Mouse (Mus musculus): ENCODE results near the gene Psma6. TPM values are rescaled to one million over a fixed set of nuclear protein-coding genes. Genes with fewer than 3 reads are reported as not detected.

Gene Psma6
- polyA plus RNA-seq, 1 experiment = 538 TPM

GRCm38 (mm10) chr12:55360929-55361328 is 23.1 kb upstream of the Psma6 start:
- no peaks in the 10 kb centered on the region for H3K36me3 ChIP-seq (ENCODE audit: control insufficient read depth, insufficient read depth, low read length)
- H3K27me3 ChIP-seq (ENCODE audit: control insufficient read depth, insufficient read depth, low read length) = no peaks in the 10 kb centered on the region
- no peaks in the 10 kb centered on the region; the same call in 1 of the 2 replicates for H3K4me1 ChIP-seq (ENCODE audit: control insufficient read depth, insufficient read depth, low read length)
- TF ChIP-seq POLR2A (IDR thresholded peaks at IDR 0.05; ENCODE audit: control insufficient read depth, low read depth, low read length) (no peak), CTCF (IDR thresholded peaks at IDR 0.05; ENCODE audit: control insufficient read depth, insufficient read depth, insufficient replicate concordance, low read depth, low read length) (no peak)
- no peak overlapping the region for H3K4me3 ChIP-seq (ENCODE audit: control insufficient read depth, low read depth, low read length)
- no peak overlapping the region for H3K27ac ChIP-seq (ENCODE audit: control insufficient read depth, insufficient read depth, low read depth, low read length)

GRCm38 (mm10) chr12:55365083-55365482 is 18.9 kb upstream of the Psma6 start:
- Histone ChIP-seq H3K4me3 (ENCODE audit: control insufficient read depth, low read depth, low read length) (no peak overlapping the region), H3K36me3 (ENCODE audit: control insufficient read depth, insufficient read depth, low read length) (no peaks in the 10 kb centered on the region), H3K27me3 (ENCODE audit: control insufficient read depth, insufficient read depth, low read length) (no peaks in the 10 kb centered on the region), H3K27ac (ENCODE audit: control insufficient read depth, insufficient read depth, low read depth, low read length) (no peak overlapping the region), H3K4me1 (ENCODE audit: control insufficient read depth, insufficient read depth, low read length) (no peaks in the 10 kb centered on the region; the same call in 1 of the 2 replicates)
- no peak for TF ChIP-seq POLR2A (IDR thresholded peaks at IDR 0.05; ENCODE audit: control insufficient read depth, low read depth, low read length)
- TF ChIP-seq CTCF (IDR thresholded peaks at IDR 0.05; ENCODE audit: control insufficient read depth, insufficient read depth, insufficient replicate concordance, low read depth, low read length) = no peak

DNA sequence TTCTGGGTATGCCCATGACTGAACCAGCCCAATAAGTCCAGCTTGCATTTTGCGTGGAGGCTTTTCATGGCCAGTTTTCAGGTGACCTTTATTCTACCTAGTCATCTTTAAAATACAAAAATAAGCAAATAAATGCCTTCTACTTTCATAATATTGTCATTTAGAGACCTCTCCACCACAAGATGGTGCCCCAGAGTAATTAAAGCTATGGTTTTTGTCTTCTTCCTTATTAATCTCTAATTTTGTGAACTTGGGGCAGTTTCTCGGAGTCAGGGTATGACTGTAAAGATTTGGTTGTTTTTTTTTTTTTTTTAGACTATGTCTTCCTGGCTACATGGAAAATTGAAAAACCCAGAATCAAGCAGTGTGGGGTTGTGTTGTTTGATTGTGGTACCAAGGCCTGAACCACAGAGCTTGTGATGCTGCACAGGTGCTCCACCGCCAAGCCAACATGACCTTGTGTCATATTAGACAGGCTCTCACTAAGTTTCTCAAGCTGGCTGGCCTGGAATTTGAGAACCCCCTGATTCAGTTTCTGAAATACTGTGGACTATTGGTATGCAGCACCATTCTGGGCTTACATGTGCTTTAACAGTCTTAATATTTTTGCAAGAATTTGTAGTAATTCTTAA is 11.5 kb upstream of the Psma6 start:
- no peaks in the 10 kb centered on the region for H3K4me1 ChIP-seq (ENCODE audit: control insufficient read depth, insufficient read depth, low read length)
- TF ChIP-seq CTCF (IDR thresholded peaks at IDR 0.05; ENCODE audit: control insufficient read depth, insufficient read depth, insufficient replicate concordance, low read depth, low read length) (no peak), POLR2A (IDR thresholded peaks at IDR 0.05; ENCODE audit: control insufficient read depth, low read depth, low read length) (no peak)
- no peak overlapping the region for H3K4me3 ChIP-seq (ENCODE audit: control insufficient read depth, low read depth, low read length)
- H3K36me3 ChIP-seq (ENCODE audit: control insufficient read depth, insufficient read depth, low read length) = no peaks in the 10 kb centered on the region
- no peak overlapping the region for H3K27ac ChIP-seq (ENCODE audit: control insufficient read depth, insufficient read depth, low read depth, low read length)
- H3K27me3 ChIP-seq (ENCODE audit: control insufficient read depth, insufficient read depth, low read length) = no peaks in the 10 kb centered on the region

- TF ChIP-seq POLR2A (IDR thresholded peaks at IDR 0.05; ENCODE audit: control insufficient read depth, low read depth, low read length) = no peak
- TF ChIP-seq CTCF (IDR thresholded peaks at IDR 0.05; ENCODE audit: control insufficient read depth, insufficient read depth, insufficient replicate concordance, low read depth, low read length) = no peak
- no peak overlapping the region for H3K4me3 ChIP-seq (ENCODE audit: control insufficient read depth, low read depth, low read length)
Observed at GRCm38 (mm10) chr12:55376956-55377609, 6.9 kb upstream of the Psma6 start.

DNA sequence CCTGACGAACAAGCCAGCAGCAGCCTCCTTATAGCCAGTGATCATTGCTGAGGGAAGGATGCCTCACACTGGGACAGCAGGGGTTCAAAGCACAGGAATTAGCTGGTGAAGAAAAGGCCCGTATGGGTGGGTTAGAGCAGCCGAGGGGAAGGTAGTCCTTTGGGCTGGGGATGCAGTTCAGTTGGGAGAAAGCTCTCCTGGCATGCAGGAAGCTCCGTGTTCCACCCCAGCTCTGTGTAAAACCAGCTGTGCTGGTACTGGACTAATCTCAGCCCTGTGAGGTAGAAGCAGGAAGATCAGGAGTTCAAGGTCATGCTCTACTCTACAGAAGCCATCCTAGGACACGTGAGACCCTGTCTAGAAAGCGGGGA is 6.4 kb upstream of the Psma6 start:
- TF ChIP-seq CTCF (IDR thresholded peaks at IDR 0.05; ENCODE audit: control insufficient read depth, insufficient read depth, insufficient replicate concordance, low read depth, low read length) (no peak), POLR2A (IDR thresholded peaks at IDR 0.05; ENCODE audit: control insufficient read depth, low read depth, low read length) (no peak)

More at GRCm38 (mm10) chr12:55376956-55377609, 6.9 kb upstream of the Psma6 start:
- no peaks in the 10 kb centered on the region for H3K36me3 ChIP-seq (ENCODE audit: control insufficient read depth, insufficient read depth, low read length)
- H3K27ac ChIP-seq (ENCODE audit: control insufficient read depth, insufficient read depth, low read depth, low read length) = no peak overlapping the region
- no peaks in the 10 kb centered on the region for H3K4me1 ChIP-seq (ENCODE audit: control insufficient read depth, insufficient read depth, low read length)
- no peaks in the 10 kb centered on the region for H3K27me3 ChIP-seq (ENCODE audit: control insufficient read depth, insufficient read depth, low read length)

DNA sequence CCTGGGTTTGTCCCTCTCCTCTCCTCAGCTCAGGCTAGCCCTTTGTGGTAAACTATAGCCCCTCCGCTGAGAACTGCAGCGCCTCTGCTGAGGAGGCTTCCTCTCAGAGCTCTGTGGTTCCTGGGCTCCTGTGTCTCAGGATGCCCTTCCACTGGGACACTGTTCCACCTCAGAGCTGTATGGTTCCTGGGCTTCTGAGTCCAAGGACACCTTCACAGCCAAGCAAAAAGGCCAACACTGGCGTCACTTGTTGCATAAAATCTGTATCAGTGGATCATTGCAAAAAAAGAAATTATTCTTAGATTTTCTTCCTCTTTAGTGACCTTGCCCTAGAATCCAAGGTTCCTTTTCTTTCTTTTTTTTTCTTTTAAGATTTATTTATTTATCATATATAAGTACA is 804 bp downstream of the Psma6 start:
- peaks cover 30% of the 10 kb centered on the region for H3K4me1 ChIP-seq (ENCODE audit: control insufficient read depth, insufficient read depth, low read length)
- H3K27me3 ChIP-seq (ENCODE audit: control insufficient read depth, insufficient read depth, low read length) = no peaks in the 10 kb centered on the region
- TF ChIP-seq CTCF (IDR thresholded peaks at IDR 0.05; ENCODE audit: control insufficient read depth, insufficient read depth, insufficient replicate concordance, low read depth, low read length) = no peak
- H3K36me3 ChIP-seq (ENCODE audit: control insufficient read depth, insufficient read depth, low read length) = no peaks in the 10 kb centered on the region
- H3K4me3 ChIP-seq (ENCODE audit: control insufficient read depth, low read depth, low read length) = peak overlapping the region; percentile 84
- no peak overlapping the region for H3K27ac ChIP-seq (ENCODE audit: control insufficient read depth, insufficient read depth, low read depth, low read length)

More for the DNA sequence above, 6.4 kb upstream of the Psma6 start:
- Histone ChIP-seq H3K4me3 (ENCODE audit: control insufficient read depth, low read depth, low read length) (no peak overlapping the region), H3K27ac (ENCODE audit: control insufficient read depth, insufficient read depth, low read depth, low read length) (no peak overlapping the region), H3K36me3 (ENCODE audit: control insufficient read depth, insufficient read depth, low read length) (no peaks in the 10 kb centered on the region), H3K27me3 (ENCODE audit: control insufficient read depth, insufficient read depth, low read length) (no peaks in the 10 kb centered on the region), H3K4me1 (ENCODE audit: control insufficient read depth, insufficient read depth, low read length) (peaks cover 2% of the 10 kb centered on the region)

- H3K36me3 ChIP-seq (ENCODE audit: control insufficient read depth, insufficient read depth, low read length) = no peaks in the 10 kb centered on the region
- H3K4me3 ChIP-seq (ENCODE audit: control insufficient read depth, low read depth, low read length) = peak overlapping the region; percentile 69
- TF ChIP-seq POLR2A (IDR thresholded peaks at IDR 0.05; ENCODE audit: control insufficient read depth, low read depth, low read length) (no peak), CTCF (IDR thresholded peaks at IDR 0.05; ENCODE audit: control insufficient read depth, insufficient read depth, insufficient replicate concordance, low read depth, low read length) (no peak)
- peaks cover 30% of the 10 kb centered on the region for H3K4me1 ChIP-seq (ENCODE audit: control insufficient read depth, insufficient read depth, low read length)
- H3K27ac ChIP-seq (ENCODE audit: control insufficient read depth, insufficient read depth, low read depth, low read length) = peak overlapping the region; percentile 63; the same call in 1 of the 2 replicates
- H3K27me3 ChIP-seq (ENCODE audit: control insufficient read depth, insufficient read depth, low read length) = no peaks in the 10 kb centered on the region
Observed at GRCm38 (mm10) chr12:55385931-55386330, 1.9 kb downstream of the Psma6 start.

Measured in testis, adult 2 months (tissue).